Mouse (Mus musculus): ENCODE measurements around the gene Olfr1298. TPM values are rescaled to one million over a fixed set of nuclear protein-coding genes. Genes with fewer than 3 reads are reported as not detected.

Olfr1298 gene
- polyA plus RNA-seq (2012; rRNA removed), result not detected in 2 replicates

DNA sequence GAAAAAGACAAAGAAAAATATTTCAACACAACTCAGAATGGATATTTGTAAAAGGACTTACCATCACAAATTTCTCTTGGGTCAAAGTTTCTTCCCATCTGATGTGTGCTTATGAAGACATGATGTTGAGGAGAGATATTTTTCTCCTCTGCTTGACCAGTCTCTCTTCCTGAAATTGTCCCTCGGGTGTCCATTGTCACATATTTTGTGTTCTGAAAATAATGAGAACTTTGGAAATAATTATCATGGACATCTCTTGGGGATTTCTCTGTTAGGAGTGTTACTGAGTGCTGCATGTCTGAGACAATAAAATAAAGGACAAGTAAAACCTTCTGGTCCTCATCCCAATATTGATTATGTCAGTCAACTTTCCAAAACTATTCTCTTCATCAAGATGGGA, at the start of gene Olfr1298:
TSS of gene Olfr1298 (minus strand) at position 101 of the 400 bp plus-strand sequence.
- DNase-seq (ENCODE audit: low read depth), result no peak

DNA sequence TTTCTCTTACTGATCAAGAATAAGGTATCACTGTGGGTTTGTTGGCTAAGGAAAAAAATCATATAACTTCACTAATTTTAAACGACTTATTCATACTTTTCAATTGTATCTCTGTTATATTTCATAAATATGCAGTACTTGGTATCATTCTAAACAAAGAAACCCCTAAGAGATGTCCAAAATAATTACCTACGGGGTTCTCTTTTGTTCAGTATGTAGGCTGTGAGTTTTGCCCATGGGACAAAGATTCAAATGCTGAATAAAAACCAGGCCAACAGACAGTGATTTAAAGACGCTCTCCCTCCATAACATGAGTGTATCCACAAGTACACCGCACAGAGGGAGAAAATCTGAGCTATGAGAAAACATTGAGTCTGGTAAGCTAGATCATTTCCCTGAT, 12.1 kb upstream of the Olfr1298 start, which contains the start of gene Olfr1299:
TSS of gene Olfr1299 (plus strand) at position 301 of the 400 bp plus-strand sequence.
- DNase-seq (ENCODE audit: low read depth), result no peak

- no peak for DNase-seq (ENCODE audit: low read depth)
Observed at GRCm38 (mm10) chr2:111626397-111626796, 22.6 kb downstream of the Olfr1298 start, which contains the start of gene Olfr1297. Gene Olfr1297 (minus strand): TSS chr2:111626497.

Other genes with a start within 250 kb of the Olfr1298 start
- not detected in 2 replicates for gene Olfr1286, start 226.1 kb downstream of the Olfr1298 start, polyA plus RNA-seq (2012; rRNA removed)
- gene Olfr1287, start 200.1 kb downstream of the Olfr1298 start, polyA plus RNA-seq (2012; rRNA removed), result not detected in 2 replicates
- gene Olfr1288, start 175.1 kb downstream of the Olfr1298 start, polyA plus RNA-seq (2012; rRNA removed), result not detected in 2 replicates
- gene Olfr1289, start 168.4 kb downstream of the Olfr1298 start, polyA plus RNA-seq (2012; rRNA removed), result not detected in 2 replicates
- gene Olfr1290, start 155.4 kb downstream of the Olfr1298 start, polyA plus RNA-seq (2012; rRNA removed), result not detected in 2 replicates
- not detected in 2 replicates for gene Olfr1291-ps1, start 152.0 kb downstream of the Olfr1298 start, polyA plus RNA-seq (2012; rRNA removed)
- not detected in 2 replicates for gene Olfr1293-ps, start 124.0 kb downstream of the Olfr1298 start, polyA plus RNA-seq (2012; rRNA removed)
- gene Olfr1294, start 108.9 kb downstream of the Olfr1298 start, polyA plus RNA-seq (2012; rRNA removed), result not detected in 2 replicates
- not detected in 2 replicates for gene Olfr1295, start 79.5 kb downstream of the Olfr1298 start, polyA plus RNA-seq (2012; rRNA removed)
- gene Olfr1297, start 22.7 kb downstream of the Olfr1298 start, polyA plus RNA-seq (2012; rRNA removed), result not detected in 2 replicates
- gene Olfr1299, start 12.2 kb upstream of the Olfr1298 start, polyA plus RNA-seq (2012; rRNA removed), result not detected in 2 replicates
- not detected in 2 replicates for gene Olfr1301, start 101.8 kb upstream of the Olfr1298 start, polyA plus RNA-seq (2012; rRNA removed)
- not detected in 2 replicates for gene Olfr1302, start 128.2 kb upstream of the Olfr1298 start, polyA plus RNA-seq (2012; rRNA removed)
- gene Olfr1303, start 171.1 kb upstream of the Olfr1298 start, polyA plus RNA-seq (2012; rRNA removed), result not detected in 2 replicates
- gene Olfr1305, start 227.9 kb upstream of the Olfr1298 start, polyA plus RNA-seq (2012; rRNA removed), result not detected in 2 replicates

Data from gonadal fat pad, adult 2 months (tissue).